Mouse (Mus musculus) thymus, postnatal 25 days (tissue): ENCODE measurements at regions not wholly inside any gene's neighbourhood (a gene's known extent, or its start where the extent isn't known, plus 50 kb on each side); places are given as distances from the start of the nearest gene placed in this dataset.

Experiments
- DNase-seq: peaks from one replicate; pipeline ENCODE4 v3.0.0; 2022

- DNase-seq: peak; percentile 1
These were observed 61.2 kb upstream of the Ankrd28 start for GRCm38 (mm10) chr14:31891500-31892185.

- no peak for DNase-seq
These were observed 61.7 kb upstream of the Ankrd28 start for GRCm38 (mm10) chr14:31892186-31892510.

- DNase-seq: no peak
These were observed 66.0 kb upstream of the Ankrd28 start for GRCm38 (mm10) chr14:31896500-31896899.

GRCm38 (mm10) chr14:31899504-31899903, 69.1 kb upstream of the Ankrd28 start:
- no peak for DNase-seq

- DNase-seq: no peak
These were observed 69.5 kb upstream of the Ankrd28 start for GRCm38 (mm10) chr14:31899906-31900305.

GRCm38 (mm10) chr14:31901901-31902300, 71.5 kb upstream of the Ankrd28 start:
- DNase-seq: no peak

GRCm38 (mm10) chr14:31903664-31904063, 73.2 kb upstream of the Ankrd28 start:
- no peak for DNase-seq

- no peak for DNase-seq
These were observed 78.1 kb upstream of the Ankrd28 start for GRCm38 (mm10) chr14:31908591-31908990.

GRCm38 (mm10) chr14:31909291-31909690, 78.8 kb upstream of the Ankrd28 start:
- no peak for DNase-seq

- DNase-seq: no peak
These were observed 80.4 kb upstream of the Ankrd28 start for GRCm38 (mm10) chr14:31910809-31911208.

- no peak for DNase-seq
These were observed 88.0 kb upstream of the Ankrd28 start for GRCm38 (mm10) chr14:31918461-31918860.

GRCm38 (mm10) chr14:31918921-31919320, 88.5 kb upstream of the Ankrd28 start:
- no peak for DNase-seq

- no peak for DNase-seq
These were observed 98.8 kb upstream of the Ankrd28 start for GRCm38 (mm10) chr14:31929161-31929707.

- no peak for DNase-seq
These were observed 98.4 kb upstream of the Galnt15 start for GRCm38 (mm10) chr14:31930367-31930766.

GRCm38 (mm10) chr14:31931971-31932370, 96.8 kb upstream of the Galnt15 start:
- DNase-seq: no peak

GRCm38 (mm10) chr14:31933441-31933840, 95.3 kb upstream of the Galnt15 start:
- no peak for DNase-seq

GRCm38 (mm10) chr14:31933841-31934271, 94.9 kb upstream of the Galnt15 start:
- DNase-seq: peak; percentile 7

- no peak for DNase-seq
These were observed 94.5 kb upstream of the Galnt15 start for GRCm38 (mm10) chr14:31934321-31934720.

- no peak for DNase-seq
These were observed 94.0 kb upstream of the Galnt15 start for GRCm38 (mm10) chr14:31934771-31935170.

- DNase-seq: no peak
These were observed 93.4 kb upstream of the Galnt15 start for GRCm38 (mm10) chr14:31935411-31935810.

- no peak for DNase-seq
These were observed 92.2 kb upstream of the Galnt15 start for GRCm38 (mm10) chr14:31936581-31936980.

- DNase-seq: no peak
These were observed 87.9 kb upstream of the Galnt15 start for GRCm38 (mm10) chr14:31940900-31941299.

- DNase-seq: peak; percentile 30
These were observed 86.4 kb upstream of the Galnt15 start for GRCm38 (mm10) chr14:31942266-31942960.

GRCm38 (mm10) chr14:31944682-31945081, 84.1 kb upstream of the Galnt15 start:
- DNase-seq: no peak
